Mouse (Mus musculus): ENCODE measurements around the gene Tead2. TPM values are rescaled to one million over a fixed set of nuclear protein-coding genes. Genes with fewer than 3 reads are reported as not detected.

Tead2 gene
- polyA plus RNA-seq, 1 experiment from 2014 or later, result 222 TPM

GRCm38 (mm10) chr7:45191803-45192363 is 23.7 kb upstream of the Tead2 start:
- Histone ChIP-seq H3K9me3 (ENCODE audit: low read depth, low read length) (no peaks in the 10 kb centered on the region), H3K4me1 (ENCODE audit: insufficient read depth) (no peaks in the 10 kb centered on the region), H3K27ac (ENCODE audit: low read depth) (no peak overlapping the region), H3K36me3 (ENCODE audit: insufficient read depth) (no peaks in the 10 kb centered on the region), H3K27me3 (ENCODE audit: insufficient read depth, low read length) (peaks cover 13% of the 10 kb centered on the region; the same call in 1 of the 2 replicates), H3K4me3 (ENCODE audit: low read depth, low read length) (no peak overlapping the region), H3K9ac (no peak overlapping the region), H3K4me2 (no peak overlapping the region)
- ATAC-seq (ENCODE audit: insufficient read depth), result peak; percentile 39; the same call in 1 of the 2 replicates
- peak; percentile 49 for DNase-seq
- whole genome bisulfite sequencing, result 5% methylated on average over 8 of the region's 8 CpGs
- TF ChIP-seq CTCF (IDR thresholded peaks at IDR 0.05; ENCODE audit: low read depth), result no peak

- Histone ChIP-seq H3K36me3 (ENCODE audit: insufficient read depth) (no peaks in the 10 kb centered on the region), H3K9ac (no peak overlapping the region), H3K4me2 (no peak overlapping the region), H3K27ac (ENCODE audit: low read depth) (no peak overlapping the region), H3K4me1 (ENCODE audit: insufficient read depth) (no peaks in the 10 kb centered on the region), H3K9me3 (ENCODE audit: low read depth, low read length) (no peaks in the 10 kb centered on the region), H3K4me3 (ENCODE audit: low read depth, low read length) (no peak overlapping the region), H3K27me3 (ENCODE audit: insufficient read depth, low read length) (peaks cover 9% of the 10 kb centered on the region; the same call in 1 of the 2 replicates)
- no peak for ATAC-seq (ENCODE audit: insufficient read depth)
- WGBS, result 78% methylated on average over 7 of the region's 7 CpGs
- TF ChIP-seq CTCF (IDR thresholded peaks at IDR 0.05; ENCODE audit: low read depth), result no peak
- DNase-seq, result no peak
Measured at GRCm38 (mm10) chr7:45192585-45193310, 22.8 kb upstream of the Tead2 start.

- Histone ChIP-seq H3K4me3 (ENCODE audit: low read depth, low read length) (no peak overlapping the region), H3K9me3 (ENCODE audit: low read depth, low read length) (no peaks in the 10 kb centered on the region)
Measured at GRCm38 (mm10) chr7:45193406-45193805, 22.1 kb upstream of the Tead2 start.

GRCm38 (mm10) chr7:45193871-45194785 is 21.4 kb upstream of the Tead2 start:
- TF ChIP-seq CTCF (IDR thresholded peaks at IDR 0.05; ENCODE audit: low read depth), result no peak
- Histone ChIP-seq H3K4me1 (ENCODE audit: insufficient read depth) (no peaks in the 10 kb centered on the region), H3K4me3 (ENCODE audit: low read depth, low read length) (no peak overlapping the region), H3K36me3 (ENCODE audit: insufficient read depth) (no peaks in the 10 kb centered on the region), H3K9ac (no peak overlapping the region), H3K27me3 (ENCODE audit: insufficient read depth, low read length) (0 out of 2 replicates have a peak, but pooled peaks cover 4% of the 10 kb centered on the region), H3K27ac (ENCODE audit: low read depth) (no peak overlapping the region), H3K4me2 (no peak overlapping the region), H3K9me3 (ENCODE audit: low read depth, low read length) (no peaks in the 10 kb centered on the region)
- WGBS, result 70% methylated on average over 17 of the region's 17 CpGs
- ATAC-seq (ENCODE audit: insufficient read depth) (no peak), DNase-seq (no peak)

More at GRCm38 (mm10) chr7:45193406-45193805, 22.1 kb upstream of the Tead2 start:
- Histone ChIP-seq H3K9ac (no peak overlapping the region), H3K36me3 (ENCODE audit: insufficient read depth) (no peaks in the 10 kb centered on the region), H3K4me2 (no peak overlapping the region), H3K4me1 (ENCODE audit: insufficient read depth) (no peaks in the 10 kb centered on the region), H3K27ac (ENCODE audit: low read depth) (no peak overlapping the region), H3K27me3 (ENCODE audit: insufficient read depth, low read length) (peaks cover 9% of the 10 kb centered on the region; the same call in 1 of the 2 replicates)
- ATAC-seq (ENCODE audit: insufficient read depth) (no peak), DNase-seq (no peak)
- 0 out of 2 replicates have a peak, but pooled peaks have one; percentile 15 for TF ChIP-seq CTCF (IDR thresholded peaks at IDR 0.05; ENCODE audit: low read depth)
- 59% methylated on average over 5 of the region's 5 CpGs for WGBS

GRCm38 (mm10) chr7:45195341-45196175 is 20.0 kb upstream of the Tead2 start:
- Histone ChIP-seq H3K27ac (ENCODE audit: low read depth) (no peak overlapping the region), H3K36me3 (ENCODE audit: insufficient read depth) (no peaks in the 10 kb centered on the region), H3K9me3 (ENCODE audit: low read depth, low read length) (no peaks in the 10 kb centered on the region), H3K27me3 (ENCODE audit: insufficient read depth, low read length) (no peaks in the 10 kb centered on the region), H3K4me3 (ENCODE audit: low read depth, low read length) (no peak overlapping the region), H3K4me1 (ENCODE audit: insufficient read depth) (no peaks in the 10 kb centered on the region), H3K4me2 (no peak overlapping the region), H3K9ac (no peak overlapping the region)
- ATAC-seq (ENCODE audit: insufficient read depth) (no peak), DNase-seq (no peak)
- TF ChIP-seq CTCF (IDR thresholded peaks at IDR 0.05; ENCODE audit: low read depth), result no peak
- 47% methylated on average over 13 of the region's 13 CpGs for WGBS

GRCm38 (mm10) chr7:45196176-45196535 is 19.4 kb upstream of the Tead2 start:
- Histone ChIP-seq H3K4me2 (no peak overlapping the region), H3K27ac (ENCODE audit: low read depth) (no peak overlapping the region), H3K4me1 (ENCODE audit: insufficient read depth) (no peaks in the 10 kb centered on the region), H3K36me3 (ENCODE audit: insufficient read depth) (no peaks in the 10 kb centered on the region), H3K9me3 (ENCODE audit: low read depth, low read length) (no peaks in the 10 kb centered on the region), H3K9ac (no peak overlapping the region), H3K4me3 (ENCODE audit: low read depth, low read length) (no peak overlapping the region), H3K27me3 (ENCODE audit: insufficient read depth, low read length) (no peaks in the 10 kb centered on the region)
- WGBS, result 76% methylated on average over 4 of the region's 4 CpGs
- ATAC-seq (ENCODE audit: insufficient read depth) (no peak), DNase-seq (no peak)
- TF ChIP-seq CTCF (IDR thresholded peaks at IDR 0.05; ENCODE audit: low read depth), result no peak

All from lung, embryonic 14.5 days (tissue).